Mouse (Mus musculus) olfactory bulb, adult 2 months (tissue): ENCODE results near the gene Anapc4.

Source experiments
- CTCF ChIP-seq: fragments of 200-500 bp; IDR thresholded peaks from 2 replicates; pipeline ENCODE4 v1.5.1; 2012; ENCODE audit warnings: low read depth, mild to moderate bottlenecking, low read length, moderate library complexity; ENCODE audit not compliant: insufficient read depth
- POLR2A ChIP-seq: fragments of 200-500 bp; IDR thresholded peaks from 2 replicates; pipeline ENCODE4 v1.6.1; 2012; ENCODE audit warnings: mild to moderate bottlenecking, low read depth, low read length, moderate library complexity; ENCODE audit not compliant: insufficient read depth

DNA sequence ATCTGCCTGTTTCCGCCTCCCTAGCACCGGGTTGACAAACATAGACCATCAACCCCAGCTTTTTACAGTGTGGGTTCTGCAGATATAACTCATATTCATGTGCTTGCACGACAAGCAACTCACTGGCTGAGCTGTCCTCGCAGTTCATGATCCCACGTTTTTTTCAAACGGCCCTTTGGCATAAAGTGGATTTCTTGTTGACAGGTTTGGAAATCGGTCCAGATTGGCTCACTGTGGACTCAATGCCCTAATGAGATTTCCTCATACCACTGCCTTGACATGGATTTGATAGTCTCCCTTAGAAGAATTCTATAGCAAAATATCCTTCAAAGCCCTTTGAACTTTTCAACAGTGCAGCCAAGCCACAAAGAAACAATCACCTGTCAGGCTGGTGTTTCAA is 79.9 kb downstream of the Anapc4 start:
- TF ChIP-seq CTCF (no peak), POLR2A (no peak)
